Mouse (Mus musculus): ENCODE measurements around the gene Klhl3.
"Not testable (repeated sequence)": the region's sequence is repeated elsewhere in the genome, so short reads cannot be mapped to it uniquely, and the experiment has no call there.

The Klhl3 gene

GRCm38 (mm10) chr13:58113061-58113900 is at the start of gene Klhl3:
Gene Klhl3 (minus strand): TSS chr13:58113592.
- peak; percentile 80 for DNase-seq

GRCm38 (mm10) chr13:58160761-58161160 is 47.4 kb upstream of the Klhl3 start:
- no peak for DNase-seq

DNA sequence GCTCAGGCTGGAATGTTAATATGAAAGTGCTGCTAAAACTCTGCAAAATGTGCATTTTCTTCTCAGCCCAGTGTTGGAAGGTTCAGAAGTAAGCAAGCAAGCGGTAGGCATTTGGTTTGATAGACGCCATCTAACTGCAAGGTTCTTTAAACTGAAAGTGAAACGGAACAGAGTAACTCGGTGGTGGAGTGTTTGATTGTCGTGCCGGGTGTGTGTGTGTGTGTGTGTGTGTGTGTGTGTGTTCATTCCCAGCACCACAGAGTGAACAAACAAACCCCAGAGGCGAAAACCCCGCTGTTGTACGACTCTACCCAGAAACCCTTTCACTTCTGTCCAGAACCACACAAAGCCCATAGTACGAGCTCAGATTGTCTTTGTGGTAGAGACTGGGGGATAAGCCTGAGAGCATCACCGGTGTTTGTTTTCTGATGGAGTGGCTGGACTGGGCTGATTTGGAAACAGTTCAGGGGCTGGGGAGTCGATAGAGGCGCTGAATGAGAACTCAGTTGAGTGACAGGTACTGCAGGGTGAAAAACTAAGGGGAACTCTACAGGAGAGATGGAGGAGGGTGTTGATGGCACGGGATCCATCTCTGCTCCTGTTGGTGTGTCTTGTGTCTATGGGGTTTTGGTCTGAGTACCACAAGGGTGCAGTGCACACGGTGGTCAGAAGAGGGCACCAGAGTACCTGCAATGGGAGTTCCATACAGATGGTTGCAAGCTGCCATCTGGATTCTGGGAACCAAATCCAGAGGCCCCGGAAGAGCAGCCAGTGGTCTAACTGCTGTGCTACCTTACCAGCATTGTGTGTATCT is 44.9 kb upstream of the Klhl3 start:
- peak; percentile 92 for DNase-seq

DNA sequence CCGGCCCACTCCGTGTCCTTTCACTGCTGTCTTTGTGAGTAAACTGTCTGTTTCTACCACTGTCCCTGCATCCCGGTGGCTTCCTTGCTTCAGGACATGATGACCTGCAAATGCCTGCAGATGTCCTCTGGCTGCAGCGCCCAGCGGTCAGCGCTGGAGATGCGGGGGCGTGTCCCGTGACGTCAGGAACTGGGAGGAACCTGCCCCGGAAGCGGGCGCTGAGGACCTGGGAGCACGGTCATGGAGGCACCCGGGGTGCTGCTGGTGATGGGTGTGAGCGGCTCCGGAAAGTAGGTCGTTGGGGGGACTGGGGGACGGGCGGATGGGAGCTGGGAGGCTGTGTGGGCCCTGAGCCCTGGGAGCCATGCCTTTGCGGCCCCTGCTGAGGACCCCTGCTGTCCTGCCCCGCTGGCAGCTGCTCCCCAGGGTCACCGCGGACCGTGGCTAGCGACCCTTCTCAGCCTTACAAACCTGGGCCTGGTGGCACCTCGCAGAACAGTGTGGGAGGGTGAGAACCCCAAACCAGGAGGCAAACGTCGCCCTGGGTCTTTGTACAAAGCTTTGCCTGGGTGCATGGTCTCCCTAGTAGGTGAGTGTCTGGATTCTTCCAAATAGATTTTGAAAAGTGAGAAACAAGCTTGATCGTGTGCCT is 44.2 kb upstream of the Klhl3 start, which contains the start of gene Idnk:
Gene Idnk (plus strand): TSS at position 203 of the 652 bp plus-strand sequence.
- peak; percentile 85 for DNase-seq

DNA sequence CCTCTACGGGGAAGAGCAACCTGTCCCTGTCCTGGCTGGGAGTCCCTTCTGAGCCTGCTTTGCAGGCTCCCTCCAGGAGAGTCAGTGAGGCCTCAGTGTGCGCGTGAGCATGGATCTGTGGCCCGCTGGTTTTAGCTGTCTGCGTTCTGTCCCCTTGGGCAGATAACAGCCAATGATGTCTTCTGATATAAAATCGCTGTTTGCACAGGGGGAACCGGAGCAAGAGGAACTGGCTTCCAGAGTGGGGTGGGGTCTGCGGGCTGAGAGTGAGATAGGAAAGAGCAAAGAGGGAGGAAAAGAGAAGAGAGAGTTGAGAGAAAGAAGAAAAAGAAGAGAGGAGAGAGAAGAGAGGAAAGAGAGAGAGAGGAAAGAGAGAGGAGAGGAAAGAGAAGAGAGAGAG is 43.6 kb upstream of the Klhl3 start:
- DNase-seq: peak; percentile 40

GRCm38 (mm10) chr13:58156031-58156430 is 42.6 kb upstream of the Klhl3 start:
- no peak for DNase-seq

GRCm38 (mm10) chr13:58150442-58150841 is 37.0 kb upstream of the Klhl3 start:
- no peak for DNase-seq

DNA sequence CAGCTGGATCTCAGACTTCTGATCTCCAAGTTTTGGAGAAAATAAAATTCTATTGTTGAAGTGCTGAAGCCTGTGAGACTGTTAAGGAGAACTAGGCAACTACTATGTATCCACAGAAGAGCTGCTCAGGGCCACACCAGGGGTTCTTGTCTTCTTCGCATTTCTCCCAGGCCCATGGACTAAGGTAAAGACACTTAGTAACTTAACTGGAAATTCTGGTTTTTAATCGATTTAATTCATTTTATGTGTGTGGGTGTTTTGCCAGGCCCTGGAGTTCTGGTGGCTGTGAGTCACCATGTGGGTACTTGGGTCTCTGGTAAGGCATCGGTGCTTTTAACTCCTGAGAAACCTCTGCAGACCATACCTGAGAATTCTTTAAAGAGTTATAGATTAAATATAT is 36.2 kb upstream of the Klhl3 start:
- no peak for DNase-seq

DNA sequence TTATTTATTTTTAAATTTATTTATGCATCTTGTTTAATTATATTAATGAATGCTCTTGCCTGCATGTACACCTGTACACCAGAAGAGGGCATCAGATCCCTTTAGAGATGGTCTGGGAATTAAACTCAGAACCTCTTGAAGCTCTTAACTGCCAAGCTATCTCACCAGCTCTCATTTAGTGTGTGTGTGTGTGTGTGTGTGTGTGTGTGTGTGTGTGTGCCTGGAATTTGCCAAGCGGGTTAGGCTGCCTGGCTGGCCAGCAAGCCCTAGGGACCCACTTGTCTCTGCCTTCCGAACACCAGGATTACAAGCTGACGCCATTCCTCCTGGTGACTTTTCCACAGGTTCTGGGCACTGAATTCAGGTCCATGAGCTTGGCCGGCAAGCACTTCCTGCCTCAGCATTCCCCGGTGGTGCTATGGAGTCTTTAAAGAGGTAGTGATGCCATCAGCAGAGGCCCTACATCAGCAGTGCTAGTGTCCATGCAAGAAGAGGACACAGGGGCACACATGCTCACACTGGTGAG is 35.7 kb upstream of the Klhl3 start:
- peak; percentile 78 for DNase-seq

GRCm38 (mm10) chr13:58148256-58148831 is 35.0 kb upstream of the Klhl3 start:
- DNase-seq: peak; percentile 59

DNA sequence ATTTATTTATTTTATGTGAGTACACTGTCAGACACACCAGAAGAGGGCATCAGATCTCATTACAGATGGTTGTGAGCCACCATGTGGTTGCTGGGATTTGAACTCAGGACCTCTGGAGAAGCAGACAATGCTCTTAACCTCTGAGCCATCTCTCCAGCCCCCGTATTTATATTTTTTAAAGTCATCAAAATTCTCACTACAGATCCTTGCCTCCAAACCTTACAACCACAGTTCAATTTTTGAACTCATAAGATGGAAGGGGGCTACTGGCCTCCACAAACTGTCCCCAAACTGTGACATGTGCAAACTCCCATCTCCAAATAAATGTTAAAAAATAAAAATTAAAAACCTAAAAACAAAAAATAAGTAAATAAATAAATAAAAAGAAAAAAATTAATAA is 34.4 kb upstream of the Klhl3 start:
- DNase-seq: no peak

GRCm38 (mm10) chr13:58146603-58147002 is 33.2 kb upstream of the Klhl3 start:
- not testable (repeated sequence) for DNase-seq

GRCm38 (mm10) chr13:58131692-58132091 is 18.3 kb upstream of the Klhl3 start:
- DNase-seq: peak; percentile 25

DNA sequence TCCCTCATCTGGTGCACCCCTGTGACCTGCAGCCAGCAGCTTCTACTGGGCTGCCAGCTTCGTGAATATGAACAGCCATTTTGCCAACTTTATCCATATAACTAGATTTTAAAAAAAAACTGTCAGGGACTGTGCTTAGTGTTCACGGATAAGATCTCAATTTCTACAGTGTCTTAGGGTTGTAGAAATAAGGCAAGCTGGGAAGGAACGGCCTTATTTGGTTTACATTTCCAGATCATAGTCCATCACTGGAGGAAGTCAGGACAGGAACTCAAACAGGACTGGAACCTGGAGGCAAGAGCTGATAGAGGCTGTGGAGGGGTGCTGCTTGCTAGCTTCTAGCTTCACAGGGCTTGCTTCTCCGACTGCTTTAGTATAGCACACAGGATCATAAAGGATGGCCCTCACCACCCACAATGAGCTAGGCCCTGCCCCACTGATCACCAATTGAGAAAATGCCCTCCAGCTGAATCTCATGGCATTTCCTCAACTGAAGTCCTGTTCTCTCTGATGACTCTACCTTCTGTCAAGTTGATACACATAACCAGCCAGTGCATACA is 16.4 kb upstream of the Klhl3 start:
- no peak for DNase-seq

GRCm38 (mm10) chr13:58128768-58129671 is 15.6 kb upstream of the Klhl3 start:
- peak; percentile 95 for DNase-seq

- DNase-seq: peak; percentile 92
Measured at GRCm38 (mm10) chr13:58128396-58128767, 15.0 kb upstream of the Klhl3 start, which contains the start of gene Hnrnpa0. Gene Hnrnpa0 (minus strand): TSS chr13:58128556.

DNA sequence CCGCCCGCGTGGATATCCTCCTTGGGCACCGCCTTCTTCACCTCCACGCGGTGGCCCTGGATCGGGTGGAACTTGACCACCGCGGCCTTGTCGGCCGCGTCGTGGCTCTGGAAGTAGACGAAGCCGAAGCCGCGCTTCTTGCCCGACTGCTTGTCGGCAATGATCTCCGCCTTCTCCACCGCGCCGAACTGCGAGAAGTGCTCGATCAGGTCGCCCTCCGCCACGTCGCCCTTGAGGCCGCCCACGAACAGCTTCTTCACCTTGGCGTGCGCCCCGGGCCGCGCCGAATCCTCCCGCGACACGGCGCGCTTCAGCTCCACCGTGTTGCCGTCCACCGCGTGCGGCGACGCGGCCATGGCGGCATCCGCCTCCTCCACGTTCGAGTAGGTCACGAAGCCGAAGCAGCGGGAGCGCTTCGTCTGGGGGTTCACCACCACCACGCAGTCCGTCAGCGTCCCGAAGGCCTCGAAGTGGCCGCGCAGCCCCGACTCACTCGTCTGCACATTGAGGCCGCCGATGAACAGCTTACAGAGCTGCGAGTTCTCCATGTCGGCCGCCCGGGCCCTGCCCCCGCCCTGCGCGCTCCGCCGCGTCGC is 14.5 kb upstream of the Klhl3 start:
- peak; percentile 79 for DNase-seq

GRCm38 (mm10) chr13:58126862-58127765 is 13.7 kb upstream of the Klhl3 start:
- peak; percentile 36 for DNase-seq

GRCm38 (mm10) chr13:58126126-58126525 is 12.7 kb upstream of the Klhl3 start:
- peak; percentile 76 for DNase-seq

DNA sequence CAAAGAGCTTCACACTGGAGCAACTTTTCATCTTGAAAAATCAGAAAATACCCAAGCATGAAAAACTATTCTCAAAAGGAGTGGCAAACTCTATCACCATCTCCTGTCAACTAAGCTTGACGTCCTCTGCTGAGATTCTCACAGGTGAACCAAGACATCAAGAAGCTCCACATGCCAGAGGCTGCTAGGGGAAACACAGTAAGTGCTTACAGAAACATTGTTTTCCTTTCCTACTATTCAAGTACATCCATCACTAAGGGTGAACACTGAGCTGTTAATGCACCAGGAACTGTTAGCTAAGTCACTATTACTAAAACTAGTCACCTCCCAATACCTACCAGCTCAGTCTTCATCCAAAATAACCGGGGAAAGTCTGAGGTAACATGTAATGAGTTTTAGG is 11.6 kb upstream of the Klhl3 start:
- DNase-seq: peak; percentile 17
